Mouse (Mus musculus) granulocyte monocyte progenitor cell, adult 5-6 weeks (primary cell): Measurements from ENCODE around the gene Gmfg. TPM values are rescaled to one million over a fixed set of nuclear protein-coding genes. Genes with fewer than 3 reads are reported as not detected.

Source experiments
- ATAC-seq: replicated peaks from 2 replicates; pipeline ENCODE4 v1.8.0; 2016; ENCODE audit warnings: mild to moderate bottlenecking, moderate TSS enrichment, inconsistent platforms; ENCODE audit not compliant: poor library complexity, severe bottlenecking
- total RNA-seq, 2 experiments: library from RNA; stranded (forward) in 1 of 2; stranded (reverse) in 1 of 2; fragments of 200-712, 200-1000 nt in 1 of 2; fragments of >200 nt in 1 of 2; fragmentation: Nextera tagmentation in 1 of 2; gene quantifications; 2 replicates each; pipeline ENCODE4 v1.2.3; 2014 to 2017

The Gmfg gene
- total RNA-seq, 2 experiments from 2014 or later: 420 to 682 TPM

DNA sequence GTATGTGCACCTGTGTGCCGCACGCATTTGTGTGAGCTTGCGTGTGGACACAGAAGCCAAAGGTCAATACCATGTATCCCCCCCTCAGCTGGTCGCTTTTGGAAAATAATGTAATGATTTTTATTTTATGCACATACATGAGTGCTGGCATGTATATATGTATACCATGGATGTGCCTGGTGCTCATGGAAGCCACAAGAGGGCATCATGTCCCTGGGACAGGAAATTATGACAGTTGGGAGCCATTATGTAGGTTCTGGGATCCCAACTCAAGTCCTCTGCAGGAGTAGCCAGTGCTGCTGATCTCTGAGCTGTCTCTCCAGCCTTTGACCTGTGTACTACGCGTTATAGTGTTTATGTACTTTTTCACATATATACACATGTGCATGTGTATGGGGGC is 38.9 kb downstream of the Gmfg start:
- ATAC-seq: no peak

- ATAC-seq: no peak
Measured at GRCm38 (mm10) chr7:28477363-28477762, 40.1 kb downstream of the Gmfg start.

GRCm38 (mm10) chr7:28478854-28479253 is 41.6 kb downstream of the Gmfg start:
- peak; percentile 68 for ATAC-seq

- no peak for ATAC-seq
Measured at GRCm38 (mm10) chr7:28482854-28483253, 45.6 kb downstream of the Gmfg start.

- ATAC-seq: no peak
Measured at GRCm38 (mm10) chr7:28484192-28484591, 46.9 kb downstream of the Gmfg start.

DNA sequence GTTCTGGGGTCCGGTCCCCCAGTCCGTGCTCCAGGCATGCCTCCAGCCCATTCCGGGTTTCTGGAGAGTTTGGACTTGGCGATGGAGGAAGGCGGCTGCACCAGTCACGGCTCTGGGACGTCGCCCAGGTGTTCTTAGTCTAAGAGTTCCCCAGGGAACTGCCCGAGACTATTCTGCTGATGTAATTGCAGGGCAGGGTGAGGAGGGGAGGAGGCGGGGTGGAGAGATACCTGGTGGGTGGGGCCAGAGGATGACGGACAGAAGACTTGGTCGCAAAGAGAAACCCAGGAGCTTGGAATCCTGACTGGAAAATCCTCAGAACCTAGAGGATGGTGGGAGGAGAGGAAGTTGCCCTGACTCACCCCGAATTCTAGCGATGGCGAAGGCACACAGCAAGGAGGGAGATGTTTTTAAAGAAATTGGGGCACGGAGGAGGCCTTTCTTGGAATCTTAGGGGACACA is 50.8 kb downstream of the Gmfg start:
- ATAC-seq: no peak

DNA sequence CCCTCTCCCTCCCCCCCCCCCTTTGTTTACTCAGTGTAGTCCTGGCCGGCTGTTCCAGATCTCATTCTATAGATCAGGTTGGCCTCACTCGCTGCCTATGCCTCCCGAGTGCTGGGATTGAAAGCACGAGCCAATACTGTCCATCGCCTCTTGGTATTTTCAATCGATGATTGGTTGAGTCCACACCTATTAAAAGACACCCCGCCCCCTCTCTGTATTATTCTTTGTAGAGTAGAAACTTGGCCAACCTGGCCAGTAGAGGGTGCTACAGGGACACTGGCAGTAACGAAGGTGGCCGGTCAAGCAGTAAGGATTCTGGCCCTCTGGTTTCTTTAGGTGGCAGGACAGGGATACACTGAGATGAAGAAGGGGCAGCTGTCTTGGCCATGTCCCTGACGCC is 53.2 kb downstream of the Gmfg start:
- ATAC-seq: peak; percentile 78

DNA sequence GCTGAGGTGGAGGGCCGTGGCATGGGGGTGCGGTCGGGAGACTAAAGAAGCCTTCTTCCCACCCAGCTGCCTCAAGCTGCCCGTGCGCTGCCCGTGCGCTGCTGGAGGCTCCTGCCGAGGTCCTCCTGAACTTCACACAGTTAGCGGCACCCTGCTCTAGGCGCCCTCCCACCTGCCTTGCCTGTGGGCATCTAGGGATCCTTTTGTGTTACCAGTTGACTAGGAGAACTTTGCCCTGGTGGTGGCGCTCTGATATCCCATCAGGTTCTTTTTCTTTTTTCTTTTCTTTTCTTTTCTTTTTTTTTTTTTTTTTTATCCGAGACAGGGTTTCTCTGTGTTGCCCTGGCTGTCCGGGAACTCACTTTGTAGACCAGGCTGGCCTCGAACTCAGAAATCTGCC is 53.7 kb downstream of the Gmfg start:
- ATAC-seq: no peak

- no peak for ATAC-seq
Measured at GRCm38 (mm10) chr7:28492310-28492709, 55.1 kb downstream of the Gmfg start.

GRCm38 (mm10) chr7:28495426-28495825 is 58.2 kb downstream of the Gmfg start:
- no peak for ATAC-seq

Other genes with a start within 250 kb of the Gmfg start
- gene Eid2, start 169.6 kb upstream of the Gmfg start, total RNA-seq (2014; fragmentation: Nextera tagmentation): 1.2 and 2.3 TPM in 2 replicates
- gene Eid2, start 169.6 kb upstream of the Gmfg start, total RNA-seq (2017): 2.0 and 2.8 TPM in 2 replicates
- gene Eid2b, start 159.7 kb upstream of the Gmfg start, total RNA-seq (2014; fragmentation: Nextera tagmentation): 1.2 and 2.1 TPM in 2 replicates
- 1.6 and 1.9 TPM in 2 replicates for gene Eid2b, start 159.7 kb upstream of the Gmfg start, total RNA-seq (2017)
- gene Selenov, start 146.3 kb upstream of the Gmfg start, total RNA-seq (2014; fragmentation: Nextera tagmentation): not detected in 2 replicates
- gene Selenov, start 146.3 kb upstream of the Gmfg start, total RNA-seq (2017): not detected in 2 replicates
- gene Dll3, start 135.2 kb upstream of the Gmfg start, total RNA-seq (2014; fragmentation: Nextera tagmentation): not detected in 2 replicates
- 0.10 TPM in 1 of 2 replicates, not detected in the other for gene Dll3, start 135.2 kb upstream of the Gmfg start, total RNA-seq (2017)
- gene Timm50, start 125.4 kb upstream of the Gmfg start, total RNA-seq (2014; fragmentation: Nextera tagmentation): 60.1 and 83.1 TPM in 2 replicates
- 45.8 and 47.7 TPM in 2 replicates for gene Timm50, start 125.4 kb upstream of the Gmfg start, total RNA-seq (2017)
- gene Supt5, start 98.7 kb upstream of the Gmfg start, total RNA-seq (2014; fragmentation: Nextera tagmentation): 72.1 and 81.1 TPM in 2 replicates
- 61.2 and 64.1 TPM in 2 replicates for gene Supt5, start 98.7 kb upstream of the Gmfg start, total RNA-seq (2017)
- gene Rps16, start 86.8 kb upstream of the Gmfg start, total RNA-seq (2014; fragmentation: Nextera tagmentation): 4,181 and 4,473 TPM in 2 replicates
- 929 and 980 TPM in 2 replicates for gene Rps16, start 86.8 kb upstream of the Gmfg start, total RNA-seq (2017)
- 4.1 and 6.1 TPM in 2 replicates for gene Plekhg2, start 64.8 kb upstream of the Gmfg start, total RNA-seq (2014; fragmentation: Nextera tagmentation)
- 0.88 and 1.1 TPM in 2 replicates for gene Plekhg2, start 64.8 kb upstream of the Gmfg start, total RNA-seq (2017)
- gene Zfp36, start 57.2 kb upstream of the Gmfg start, total RNA-seq (2014; fragmentation: Nextera tagmentation): 37.1 and 55.8 TPM in 2 replicates
- gene Zfp36, start 57.2 kb upstream of the Gmfg start, total RNA-seq (2017): 30.8 and 41.3 TPM in 2 replicates
- 19.2 and 25.5 TPM in 2 replicates for gene Med29, start 44.7 kb upstream of the Gmfg start, total RNA-seq (2014; fragmentation: Nextera tagmentation)
- 16.7 and 18.5 TPM in 2 replicates for gene Med29, start 44.7 kb upstream of the Gmfg start, total RNA-seq (2017)
- gene Paf1, start 44.5 kb upstream of the Gmfg start, total RNA-seq (2014; fragmentation: Nextera tagmentation): 97.6 and 111 TPM in 2 replicates
- gene Paf1, start 44.5 kb upstream of the Gmfg start, total RNA-seq (2017): 136 and 170 TPM in 2 replicates
- 0.80 and 1.7 TPM in 2 replicates for gene Lrfn1, start 14.5 kb downstream of the Gmfg start, total RNA-seq (2014; fragmentation: Nextera tagmentation)
- 0.36 and 0.52 TPM in 2 replicates for gene Lrfn1, start 14.5 kb downstream of the Gmfg start, total RNA-seq (2017)
- gene Ifnl2, start 73.0 kb downstream of the Gmfg start, total RNA-seq (2014; fragmentation: Nextera tagmentation): not detected in 2 replicates
- not detected in 2 replicates for gene Ifnl2, start 73.0 kb downstream of the Gmfg start, total RNA-seq (2017)
- gene Ifnl3, start 85.4 kb downstream of the Gmfg start, total RNA-seq (2014; fragmentation: Nextera tagmentation): not detected in 2 replicates
- gene Ifnl3, start 85.4 kb downstream of the Gmfg start, total RNA-seq (2017): not detected in 2 replicates
- gene Sycn, start 103.4 kb downstream of the Gmfg start, total RNA-seq (2014; fragmentation: Nextera tagmentation): not detected in 2 replicates
- gene Sycn, start 103.4 kb downstream of the Gmfg start, total RNA-seq (2017): not detected in 2 replicates
- gene Nccrp1, start 109.8 kb downstream of the Gmfg start, total RNA-seq (2014; fragmentation: Nextera tagmentation): not detected in 2 replicates
- not detected in 2 replicates for gene Nccrp1, start 109.8 kb downstream of the Gmfg start, total RNA-seq (2017)
- gene Samd4b, start 160.7 kb downstream of the Gmfg start, total RNA-seq (2014; fragmentation: Nextera tagmentation): 17.5 and 25.0 TPM in 2 replicates
- 3.4 and 3.9 TPM in 2 replicates for gene Samd4b, start 160.7 kb downstream of the Gmfg start, total RNA-seq (2017)
- gene Pak4, start 160.7 kb downstream of the Gmfg start, total RNA-seq (2014; fragmentation: Nextera tagmentation): 3.2 and 3.7 TPM in 2 replicates
- gene Pak4, start 160.7 kb downstream of the Gmfg start, total RNA-seq (2017): 3.4 and 6.4 TPM in 2 replicates
- not detected in 2 replicates for gene Acp7, start 193.9 kb downstream of the Gmfg start, total RNA-seq (2014; fragmentation: Nextera tagmentation)
- gene Acp7, start 193.9 kb downstream of the Gmfg start, total RNA-seq (2017): not detected in 2 replicates